Mouse (Mus musculus) brain, embryonic 14.5 days (tissue): ENCODE measurements around the gene Il17rd.

Experiments
- CTCF ChIP-seq: fragments of 200-500 bp; IDR thresholded peaks from 2 replicates; pipeline ENCODE4 v1.5.1; 2012; ENCODE audit warnings: inconsistent platforms, mild to moderate bottlenecking, moderate library complexity, borderline replicate concordance; ENCODE audit not compliant: insufficient read depth, insufficient read length; ENCODE audit errors: extremely low read depth
- POLR2A ChIP-seq: fragments of 200-500 bp; IDR thresholded peaks from 2 replicates; pipeline ENCODE4 v1.6.1; 2012; ENCODE audit warnings: mild to moderate bottlenecking, inconsistent platforms, borderline replicate concordance; ENCODE audit not compliant: poor library complexity, insufficient read depth, insufficient read length, severe bottlenecking; ENCODE audit errors: extremely low read depth

DNA sequence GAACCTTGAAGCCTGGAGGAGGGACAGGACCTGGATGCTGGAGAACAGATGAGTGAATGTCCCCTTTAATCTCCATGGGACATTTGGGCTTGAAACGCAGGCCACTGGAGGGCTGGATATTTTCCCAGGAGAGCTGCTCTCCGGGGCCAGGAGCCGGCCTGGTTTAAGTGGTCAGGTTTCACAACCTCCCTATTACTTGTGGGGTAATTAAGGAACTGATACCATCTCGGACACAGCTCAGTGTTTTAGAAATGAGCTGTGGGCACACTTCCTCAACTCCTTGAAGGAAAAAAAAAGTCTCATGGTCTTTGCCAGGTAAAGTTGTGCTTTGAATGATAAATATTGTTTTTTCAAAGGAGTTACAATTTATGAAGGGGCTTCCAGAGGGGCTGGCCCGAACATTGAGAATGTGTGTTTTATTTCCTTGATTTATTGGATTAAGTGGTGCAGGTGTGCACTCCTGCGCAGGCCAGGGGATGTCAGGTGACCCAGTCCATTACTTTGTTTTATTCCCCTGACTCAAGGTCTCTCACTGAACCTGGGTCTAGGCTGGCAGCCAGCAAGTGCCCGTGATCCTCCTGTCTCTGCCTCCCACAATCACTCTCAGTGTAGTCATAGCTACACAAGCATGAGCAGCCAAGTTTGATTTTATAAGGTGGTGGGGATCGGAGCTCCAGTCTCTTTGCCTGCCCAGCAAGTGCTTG is 3.7 kb downstream of the Il17rd start:
- TF ChIP-seq CTCF, result no peak
- no peak for TF ChIP-seq POLR2A
